In the genomic region with DNA sequence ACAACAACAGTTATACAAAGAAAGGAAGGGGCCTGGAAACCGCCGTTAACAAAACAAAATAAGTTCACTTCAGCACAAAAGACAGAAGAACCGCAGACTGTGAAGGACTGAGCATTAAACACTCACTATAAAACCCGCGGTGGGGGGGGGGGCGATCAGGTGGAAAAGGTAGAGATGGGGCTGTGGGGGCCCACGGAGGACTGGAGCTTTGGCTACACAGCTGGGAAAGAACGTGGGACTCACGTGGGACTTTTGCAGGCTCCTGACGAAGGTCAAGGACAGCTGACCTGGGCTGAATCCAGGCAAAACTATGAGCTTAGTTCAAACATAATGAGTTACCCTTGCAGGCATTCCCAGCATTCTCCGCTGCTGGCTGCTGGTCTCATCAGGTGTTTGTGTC, we compare ENCODE assay signal across 17 mouse cellular contexts. TPM values are rescaled to one million over a fixed set of nuclear protein-coding genes. Genes with fewer than 3 reads are reported as not detected.
DNase-seq lines count a peak whose midpoint lies in the region; ATAC-seq and TF ChIP-seq lines count a peak whose summit lies in the region.
"Had no signal": no experiment of that assay in that cellular context is flagged by ENCODE, and none has a peak within 500 bp of the region (broad histone marks: within the 10 kb centered on the region; RNA-seq: fewer than 3 reads in every experiment).

No protein-coding gene starts in this region.

- DNase-seq in adrenal gland, adult 2 months: peak; percentile 27
- no peak for DNase-seq in adrenal gland, adult 8-10 months
- DNase-seq in midbrain, embryonic 11.5 days (ENCODE audit: low spot score, missing footprints): peak; percentile 73
- no peak for DNase-seq in midbrain, postnatal 0 days (ENCODE audit: low spot score)
- peak; percentile 36 for DNase-seq in kidney, adult 9 months
- peak; percentile 51 for DNase-seq in yolk sac, embryonic 10.5 days (ENCODE audit: low spot score)
- DNase-seq in urinary bladder, postnatal 25 days (ENCODE audit: low spot score): no peak
- DNase-seq: cerebellum, adult 18-20 months; heart, adult 18-20 months; lung, adult 18-20 months; right cerebral cortex, postnatal 14 days had no signal

- H3K27me3 ChIP-seq in midbrain, embryonic 11.5 days (ENCODE audit: control insufficient read depth, insufficient read depth, low read length): no peaks in the 10 kb centered on the region
- H3K27me3 ChIP-seq in midbrain, postnatal 0 days (ENCODE audit: insufficient read depth, low read length): no peaks in the 10 kb centered on the region
- H3K27me3 ChIP-seq in intestine, embryonic 15.5 days (replicated peaks): no peaks in the 10 kb centered on the region
- H3K27me3 ChIP-seq: hindbrain, embryonic 15.5 days; limb, embryonic 13.5 days had no signal

- H3K27ac ChIP-seq in midbrain, embryonic 11.5 days (ENCODE audit: low read depth, low read length): no peak overlapping the region
- H3K27ac ChIP-seq in midbrain, postnatal 0 days (ENCODE audit: low read depth, low read length): no peak overlapping the region
- no peak overlapping the region for H3K27ac ChIP-seq in intestine, embryonic 15.5 days
- H3K27ac ChIP-seq: hindbrain, embryonic 15.5 days; left cerebral cortex, adult 2 months; macrophage had no signal

- H3K36me3 ChIP-seq in midbrain, embryonic 11.5 days (ENCODE audit: control insufficient read depth, insufficient read depth, low read length): no peaks in the 10 kb centered on the region
- H3K36me3 ChIP-seq in midbrain, postnatal 0 days (ENCODE audit: insufficient read depth, low read length): no peaks in the 10 kb centered on the region
- H3K36me3 ChIP-seq in intestine, embryonic 15.5 days: no peaks in the 10 kb centered on the region
- H3K36me3 ChIP-seq: hindbrain, embryonic 15.5 days; limb, embryonic 13.5 days had no signal

- no peaks in the 10 kb centered on the region for H3K9me3 ChIP-seq in midbrain, embryonic 11.5 days (ENCODE audit: control insufficient read depth, low read length)
- no peaks in the 10 kb centered on the region for H3K9me3 ChIP-seq in midbrain, postnatal 0 days (ENCODE audit: low read length)
- no peaks in the 10 kb centered on the region for H3K9me3 ChIP-seq in intestine, embryonic 15.5 days
- H3K9me3 ChIP-seq: hindbrain, embryonic 15.5 days; limb, embryonic 13.5 days had no signal

- 0 out of 2 replicates have a peak, but pooled peaks have one; percentile 11 for ATAC-seq in midbrain, embryonic 11.5 days (ENCODE audit: low FRiP score)
- ATAC-seq in midbrain, postnatal 0 days (ENCODE audit: low FRiP score): no peak
- ATAC-seq in intestine, embryonic 15.5 days: no peak

- peaks cover 3% of the 10 kb centered on the region; the same call in 1 of the 2 replicates for H3K4me1 ChIP-seq in midbrain, embryonic 11.5 days (ENCODE audit: control insufficient read depth, insufficient read depth, low read length)
- no peaks in the 10 kb centered on the region for H3K4me1 ChIP-seq in midbrain, postnatal 0 days (ENCODE audit: insufficient read depth, low read length)
- no peaks in the 10 kb centered on the region for H3K4me1 ChIP-seq in intestine, embryonic 15.5 days (replicated peaks)
- H3K4me1 ChIP-seq: hindbrain, embryonic 15.5 days had no signal

- H3K4me3 ChIP-seq in midbrain, embryonic 11.5 days (ENCODE audit: low read depth, low read length): no peak overlapping the region
- H3K4me3 ChIP-seq in midbrain, postnatal 0 days (ENCODE audit: low read depth, low read length): no peak overlapping the region
- no peak overlapping the region for H3K4me3 ChIP-seq in intestine, embryonic 15.5 days (replicated peaks)
- H3K4me3 ChIP-seq: hindbrain, embryonic 15.5 days; left cerebral cortex, adult 2 months; limb, embryonic 13.5 days had no signal

- 38% methylated on average over 11 of the region's 11 CpGs for WGBS in midbrain, embryonic 11.5 days
- WGBS in midbrain, postnatal 0 days: 35% methylated on average over 11 of the region's 11 CpGs
- WGBS in intestine, embryonic 15.5 days: 43% methylated on average over 11 of the region's 11 CpGs

- no peak overlapping the region for H3K4me2 ChIP-seq in midbrain, embryonic 11.5 days
- no peak overlapping the region for H3K4me2 ChIP-seq in midbrain, postnatal 0 days (ENCODE audit: low read depth, low read length, poor library complexity, severe bottlenecking)
- no peak overlapping the region for H3K4me2 ChIP-seq in intestine, embryonic 15.5 days (replicated peaks)
- H3K4me2 ChIP-seq: hindbrain, embryonic 15.5 days; limb, embryonic 13.5 days had no signal

- no peak overlapping the region for H3K9ac ChIP-seq in midbrain, embryonic 11.5 days (ENCODE audit: low read length)
- H3K9ac ChIP-seq in midbrain, postnatal 0 days (replicated peaks; ENCODE audit: low read length, poor library complexity, severe bottlenecking): no peak overlapping the region
- H3K9ac ChIP-seq in intestine, embryonic 15.5 days: no peak overlapping the region
- H3K9ac ChIP-seq: hindbrain, embryonic 15.5 days; limb, embryonic 13.5 days had no signal

- TF ChIP-seq CTCF in midbrain, postnatal 0 days (IDR thresholded peaks at IDR 0.05): no peak

RNA-seq across cellular contexts. Expression of a gene that starts 28.8 kb away (rescaled TPM):
- 10 to 100 TPM; 12.3 to 15.5 TPM for total RNA-seq in adrenal gland, adult 2 months (2021)
- 22.0 and 23.5 TPM in 2 replicates for polyA plus RNA-seq in adrenal gland, adult 2 months (2012; rRNA removed)
- 10 to 100 TPM in 3 of 4 experiments, 1 to 10 TPM in 1; 9.5 to 20.1 (median 14.0) TPM for total RNA-seq in adrenal gland, adult 8-10 months (2022)
- 4.7 and 6.8 TPM in 2 replicates for polyA plus RNA-seq in midbrain, embryonic 11.5 days (2014; fragmentation: Nextera tagmentation; extraction: Ambion mirVana)
- 5.1 and 7.0 TPM in 2 replicates for total RNA-seq in midbrain, postnatal 0 days (2014; rRNA removed)
- 4.6 and 7.5 TPM in 2 replicates for polyA plus RNA-seq in midbrain, postnatal 0 days (2015; fragmentation: Nextera tagmentation; extraction: Ambion mirVana)
- 65.6 and 74.4 TPM in 2 replicates for polyA plus RNA-seq in intestine, embryonic 15.5 days (2015; fragmentation: Nextera tagmentation; extraction: Ambion mirVana)
- polyA plus RNA-seq: macrophage had no signal

RNA-seq across cellular contexts. Expression of a gene that starts 40.1 kb away (rescaled TPM):
- total RNA-seq in adrenal gland, adult 2 months (2021): not detected
- polyA plus RNA-seq in adrenal gland, adult 2 months (2012; rRNA removed): not detected in 2 replicates
- total RNA-seq in adrenal gland, adult 8-10 months (2022): not detected
- not detected in 2 replicates for polyA plus RNA-seq in midbrain, embryonic 11.5 days (2014; fragmentation: Nextera tagmentation; extraction: Ambion mirVana)
- total RNA-seq in midbrain, postnatal 0 days (2014; rRNA removed): not detected in 2 replicates
- polyA plus RNA-seq in midbrain, postnatal 0 days (2015; fragmentation: Nextera tagmentation; extraction: Ambion mirVana): not detected in 2 replicates
- 0.23 and 0.24 TPM in 2 replicates for polyA plus RNA-seq in intestine, embryonic 15.5 days (2015; fragmentation: Nextera tagmentation; extraction: Ambion mirVana)
- total RNA-seq: heart, adult 18-20 months; left cerebral cortex, adult 2 months had no signal
- polyA plus RNA-seq: heart, embryonic 16.5 days; hindbrain, embryonic 15.5 days; macrophage had no signal

Comparison
In these comparisons a context has a peak if more than half of its experiments do, and no peak if none do; other contexts are left out.
1. DNase-seq: peak in adrenal gland, adult 2 months (single experiment), midbrain, embryonic 11.5 days (single experiment), kidney, adult 9 months (single experiment) and yolk sac, embryonic 10.5 days (single experiment); none in adrenal gland, adult 8-10 months (single experiment), midbrain, postnatal 0 days (single experiment) and urinary bladder, postnatal 25 days (single experiment).